Mouse (Mus musculus): ENCODE measurements around the gene Mtmr3. TPM values are rescaled to one million over a fixed set of nuclear protein-coding genes. Genes with fewer than 3 reads are reported as not detected.

The Mtmr3 gene
- polyA plus RNA-seq, 1 experiment from 2014 or later = 49.2 TPM

DNA sequence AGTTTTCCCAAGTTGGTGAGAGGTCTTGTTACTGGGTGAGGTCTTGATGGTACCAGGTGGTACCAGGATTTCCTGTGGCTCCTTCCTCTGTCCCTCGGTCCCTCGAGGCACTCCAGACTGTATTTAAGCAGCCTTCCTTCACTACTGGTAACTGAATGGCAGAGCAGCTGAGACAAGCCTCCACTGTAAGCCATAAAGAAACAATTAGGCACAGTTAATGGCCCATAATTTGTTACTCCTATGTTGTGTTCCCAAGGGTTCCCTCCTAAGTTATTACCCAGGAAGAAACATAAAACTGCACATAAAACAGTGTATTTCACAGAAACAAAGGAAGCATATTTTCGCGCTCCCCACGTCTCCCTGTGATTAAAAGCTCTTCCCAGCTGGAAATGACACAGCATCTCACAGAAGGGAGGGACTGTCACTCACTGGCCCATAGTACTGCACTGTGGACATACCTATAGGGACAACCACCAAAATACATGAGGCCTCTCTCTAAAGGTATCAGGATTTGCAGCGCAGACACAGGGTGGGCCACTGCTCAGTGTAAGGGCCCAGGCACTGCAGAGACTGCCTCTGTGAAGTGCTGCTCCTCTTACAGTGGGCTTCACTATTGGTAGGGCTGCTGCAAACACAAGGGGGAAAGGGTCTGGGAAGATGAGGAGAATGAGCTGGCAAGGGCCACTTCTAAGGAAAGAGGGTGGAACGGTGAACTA is 122.0 kb downstream of the Mtmr3 start:
- no peaks in the 10 kb centered on the region; the same call in 1 of the 2 replicates for H3K4me1 ChIP-seq
- H3K4me3 ChIP-seq = no peak overlapping the region
- H3K27me3 ChIP-seq = no peaks in the 10 kb centered on the region
- H3K27ac ChIP-seq (replicated peaks) = no peak overlapping the region
- H3K9me3 ChIP-seq = no peaks in the 10 kb centered on the region
- no peak for ATAC-seq (ENCODE audit: low FRiP score, low read depth)
- no peak overlapping the region for H3K4me2 ChIP-seq (replicated peaks)
- no peaks in the 10 kb centered on the region for H3K36me3 ChIP-seq
- 82% methylated on average over 7 of the region's 7 CpGs for WGBS
- no peak overlapping the region for H3K9ac ChIP-seq (replicated peaks)

DNA sequence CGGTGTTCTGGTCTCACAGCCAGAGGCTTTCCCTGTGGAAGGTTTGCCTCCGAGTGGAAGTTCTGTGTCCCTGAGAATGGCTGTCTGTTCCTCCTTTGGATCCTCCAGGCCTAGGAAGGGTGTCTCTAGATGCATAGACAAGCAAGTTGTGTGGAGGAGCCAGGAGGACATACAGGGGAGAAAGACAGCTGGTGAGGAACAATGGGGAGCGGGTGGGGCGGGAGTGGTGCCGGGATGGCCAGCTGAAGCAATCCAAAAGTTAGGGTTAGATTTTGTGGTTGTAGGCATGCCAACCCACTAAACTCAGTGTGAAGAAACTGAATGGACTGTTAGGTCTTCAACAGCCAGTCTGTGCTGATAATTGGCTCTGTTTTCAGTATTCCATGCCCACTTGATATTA is 122.9 kb downstream of the Mtmr3 start:
- no peak overlapping the region for H3K27ac ChIP-seq (replicated peaks)
- no peaks in the 10 kb centered on the region; the same call in 1 of the 2 replicates for H3K4me1 ChIP-seq
- H3K9me3 ChIP-seq = no peaks in the 10 kb centered on the region
- no peak overlapping the region for H3K4me2 ChIP-seq (replicated peaks)
- no peak overlapping the region for H3K4me3 ChIP-seq
- H3K9ac ChIP-seq (replicated peaks) = no peak overlapping the region
- ATAC-seq (ENCODE audit: low FRiP score, low read depth) = no peak
- H3K36me3 ChIP-seq = no peaks in the 10 kb centered on the region
- no peaks in the 10 kb centered on the region for H3K27me3 ChIP-seq
- WGBS = 88% methylated on average over 5 of the region's 5 CpGs

DNA sequence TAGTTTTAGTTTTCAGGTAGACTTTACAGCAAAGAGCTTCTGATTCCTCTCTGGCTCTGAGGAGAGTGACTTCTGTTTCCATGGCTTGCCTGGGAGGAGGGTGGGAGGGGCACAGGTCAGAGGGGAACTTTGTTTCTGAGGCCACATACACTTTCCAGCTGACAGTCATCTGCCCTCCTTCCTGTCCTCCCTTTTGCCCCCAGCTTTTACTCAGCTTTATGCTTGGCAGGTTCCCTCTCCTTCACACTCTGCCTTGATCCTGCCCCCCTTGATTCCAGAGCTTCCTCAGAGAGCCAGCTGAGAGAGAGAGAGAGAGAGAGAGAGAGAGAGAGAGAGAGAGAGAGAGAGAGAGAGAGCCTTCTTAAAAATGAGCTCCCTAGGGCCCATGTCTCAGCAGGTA is 123.4 kb downstream of the Mtmr3 start:
- Histone ChIP-seq H3K27ac (replicated peaks) (no peak overlapping the region), H3K9ac (replicated peaks) (no peak overlapping the region), H3K4me1 (no peaks in the 10 kb centered on the region; the same call in 1 of the 2 replicates), H3K4me2 (replicated peaks) (no peak overlapping the region), H3K9me3 (no peaks in the 10 kb centered on the region), H3K36me3 (no peaks in the 10 kb centered on the region), H3K4me3 (no peak overlapping the region), H3K27me3 (no peaks in the 10 kb centered on the region)
- ATAC-seq (ENCODE audit: low FRiP score, low read depth) = no peak

DNA sequence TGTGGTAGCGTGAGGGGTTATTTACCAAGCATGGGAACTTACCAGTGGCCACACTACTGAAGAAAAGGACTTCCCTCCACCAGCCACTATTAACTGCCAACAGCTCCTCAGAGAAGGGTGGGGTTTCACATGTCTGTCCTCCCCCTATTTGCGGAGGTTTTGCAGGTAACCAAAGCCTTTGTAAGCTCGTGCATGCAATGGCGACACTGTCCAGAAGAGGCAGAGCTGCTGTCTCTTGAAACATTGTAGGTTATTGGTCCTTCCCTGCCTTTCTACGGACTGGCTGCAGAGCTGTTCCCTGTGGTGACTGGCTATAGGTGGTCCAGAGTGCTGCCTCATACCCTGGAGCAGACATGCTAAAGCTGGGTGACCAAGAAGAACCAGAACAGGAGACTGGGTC is 125.6 kb downstream of the Mtmr3 start:
- Histone ChIP-seq H3K4me1 (no peaks in the 10 kb centered on the region; the same call in 1 of the 2 replicates), H3K4me3 (no peak overlapping the region), H3K27me3 (no peaks in the 10 kb centered on the region), H3K9me3 (no peaks in the 10 kb centered on the region), H3K36me3 (no peaks in the 10 kb centered on the region), H3K4me2 (replicated peaks) (no peak overlapping the region), H3K27ac (replicated peaks) (no peak overlapping the region), H3K9ac (replicated peaks) (no peak overlapping the region)
- 69% methylated on average over 5 of the region's 5 CpGs for WGBS
- no peak for ATAC-seq (ENCODE audit: low FRiP score, low read depth)

DNA sequence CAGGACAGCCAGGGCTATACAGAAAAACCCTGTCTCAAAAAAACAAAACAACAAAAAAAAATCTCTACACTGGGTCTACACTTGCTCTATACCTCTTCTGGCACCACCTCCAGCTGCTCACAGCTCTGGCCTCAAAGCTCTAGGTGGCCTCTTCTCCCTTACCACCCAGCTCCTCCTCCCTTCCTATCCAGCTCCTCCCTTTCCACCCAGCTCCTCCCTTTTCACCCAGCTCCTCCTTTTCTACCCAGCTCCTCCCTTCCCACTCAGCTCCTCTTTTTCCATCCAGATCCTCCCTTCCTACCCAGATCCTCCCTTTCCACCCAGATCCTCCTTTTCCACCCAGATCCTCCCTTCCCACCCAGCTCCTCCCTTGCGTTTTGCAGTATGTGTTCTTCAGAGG is 127.2 kb downstream of the Mtmr3 start:
- WGBS = 100% methylated on average over 1 of the region's 1 CpGs
- no peak overlapping the region for H3K9ac ChIP-seq (replicated peaks)

DNA sequence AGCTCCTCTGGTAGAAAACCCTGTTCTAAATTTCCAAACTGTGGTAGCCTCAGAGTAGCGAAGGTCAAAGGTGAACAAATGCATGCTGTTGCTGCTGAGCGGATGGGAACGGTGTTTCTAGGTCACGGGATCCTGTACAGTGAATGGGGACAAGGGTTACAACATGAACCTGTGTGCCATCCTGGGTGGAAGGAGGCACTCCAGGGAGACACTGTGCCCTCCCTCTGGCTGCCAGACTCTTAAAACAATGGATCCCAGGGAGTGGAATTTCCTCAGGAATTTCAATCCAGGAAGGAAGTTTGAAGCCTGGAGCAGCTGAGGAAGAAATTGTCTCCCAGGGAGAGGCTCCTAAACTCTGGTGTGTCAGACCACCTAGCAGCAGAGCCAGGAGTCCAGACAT is 128.5 kb downstream of the Mtmr3 start:
- Histone ChIP-seq H3K4me2 (replicated peaks) (no peak overlapping the region), H3K9ac (replicated peaks) (no peak overlapping the region), H3K36me3 (no peaks in the 10 kb centered on the region), H3K4me3 (no peak overlapping the region), H3K9me3 (no peaks in the 10 kb centered on the region), H3K27me3 (no peaks in the 10 kb centered on the region), H3K27ac (replicated peaks) (no peak overlapping the region), H3K4me1 (no peaks in the 10 kb centered on the region)
- 63% methylated on average over 4 of the region's 4 CpGs for WGBS
- ATAC-seq (ENCODE audit: low FRiP score, low read depth) = no peak

More for the DNA sequence above, 127.2 kb downstream of the Mtmr3 start:
- H3K4me1 ChIP-seq = no peaks in the 10 kb centered on the region; the same call in 1 of the 2 replicates
- no peak for ATAC-seq (ENCODE audit: low FRiP score, low read depth)
- H3K4me2 ChIP-seq (replicated peaks) = no peak overlapping the region
- no peak overlapping the region for H3K27ac ChIP-seq (replicated peaks)
- no peak overlapping the region for H3K4me3 ChIP-seq
- no peaks in the 10 kb centered on the region for H3K36me3 ChIP-seq
- no peaks in the 10 kb centered on the region for H3K9me3 ChIP-seq
- H3K27me3 ChIP-seq = no peaks in the 10 kb centered on the region

DNA sequence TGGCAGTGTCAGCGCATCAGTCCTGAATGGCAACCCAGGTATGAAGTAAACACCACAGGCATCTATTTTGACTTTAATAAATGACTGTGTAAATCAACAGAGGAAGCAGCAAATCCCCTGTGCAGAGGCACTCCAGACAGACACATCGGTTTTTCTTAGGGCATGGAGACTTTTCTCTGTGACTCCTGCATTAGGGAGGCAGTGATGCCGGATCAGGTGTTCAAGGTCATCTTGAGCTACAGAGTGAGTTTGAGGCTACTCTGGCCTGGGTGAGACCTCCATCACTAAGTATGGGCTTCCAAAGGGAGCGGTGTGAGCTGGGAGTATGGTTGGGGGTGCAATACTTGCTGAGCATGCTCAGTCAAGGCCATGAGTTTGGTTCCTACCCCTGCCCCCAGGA is 130.0 kb downstream of the Mtmr3 start:
- H3K9ac ChIP-seq (replicated peaks) = no peak overlapping the region
- H3K36me3 ChIP-seq = no peaks in the 10 kb centered on the region
- H3K4me2 ChIP-seq (replicated peaks) = no peak overlapping the region
- no peaks in the 10 kb centered on the region for H3K4me1 ChIP-seq
- no peak for ATAC-seq (ENCODE audit: low FRiP score, low read depth)
- no peak overlapping the region for H3K27ac ChIP-seq (replicated peaks)
- WGBS = 93% methylated on average over 4 of the region's 4 CpGs
- no peaks in the 10 kb centered on the region for H3K27me3 ChIP-seq
- H3K4me3 ChIP-seq = no peak overlapping the region
- H3K9me3 ChIP-seq = no peaks in the 10 kb centered on the region

DNA sequence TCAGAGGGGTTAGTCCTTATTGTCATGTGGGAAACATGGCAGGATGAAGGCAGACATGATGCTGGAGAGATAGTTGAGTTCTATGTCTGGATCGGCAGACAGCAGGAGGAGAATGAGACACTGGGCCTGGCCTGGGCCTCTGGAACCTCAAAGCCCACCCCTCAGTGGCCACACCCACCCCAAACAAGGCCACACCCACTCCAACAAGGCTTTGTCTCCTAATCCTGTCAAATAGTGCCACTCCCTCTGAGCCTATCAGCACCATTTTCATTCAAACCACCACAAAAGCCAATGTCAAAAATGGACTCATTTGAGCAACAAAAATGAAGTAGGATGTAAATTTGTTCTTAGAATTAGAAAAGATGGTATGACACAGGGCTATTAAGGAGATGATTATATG is 130.5 kb downstream of the Mtmr3 start:
- H3K36me3 ChIP-seq = no peaks in the 10 kb centered on the region
- no peak overlapping the region for H3K4me2 ChIP-seq (replicated peaks)
- no peak for ATAC-seq (ENCODE audit: low FRiP score, low read depth)
- H3K27me3 ChIP-seq = no peaks in the 10 kb centered on the region
- 91% methylated on average over 1 of the region's 1 CpGs for WGBS
- no peak overlapping the region for H3K9ac ChIP-seq (replicated peaks)
- H3K9me3 ChIP-seq = no peaks in the 10 kb centered on the region
- H3K4me3 ChIP-seq = no peak overlapping the region
- H3K27ac ChIP-seq (replicated peaks) = no peak overlapping the region
- no peaks in the 10 kb centered on the region for H3K4me1 ChIP-seq

DNA sequence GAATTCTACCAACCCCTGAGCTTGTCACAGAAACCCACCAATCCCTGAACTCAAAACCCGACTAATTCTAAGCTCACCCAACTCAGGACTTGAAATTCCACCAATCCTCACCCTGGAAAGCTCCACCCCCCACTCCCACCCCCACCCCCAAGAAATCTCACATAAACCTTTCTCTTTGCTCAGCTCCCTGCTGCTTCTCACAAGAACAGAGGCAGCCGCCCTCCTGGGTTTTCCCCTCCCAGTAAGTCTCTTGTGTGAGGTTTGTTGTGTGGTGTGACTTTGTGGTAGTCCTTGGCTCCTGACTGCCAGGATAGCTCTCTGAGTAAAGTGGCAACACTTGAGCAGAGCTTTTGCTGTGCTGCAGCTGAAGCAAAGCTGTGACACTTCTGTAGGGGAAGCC is 131.8 kb downstream of the Mtmr3 start:
- H3K4me3 ChIP-seq = no peak overlapping the region
- H3K9me3 ChIP-seq = no peaks in the 10 kb centered on the region
- no peak overlapping the region for H3K27ac ChIP-seq (replicated peaks)
- H3K4me1 ChIP-seq = no peaks in the 10 kb centered on the region
- no peak for ATAC-seq (ENCODE audit: low FRiP score, low read depth)
- H3K36me3 ChIP-seq = no peaks in the 10 kb centered on the region
- H3K9ac ChIP-seq (replicated peaks) = no peak overlapping the region
- no peaks in the 10 kb centered on the region for H3K27me3 ChIP-seq
- H3K4me2 ChIP-seq (replicated peaks) = no peak overlapping the region
- 38% methylated on average over 2 of the region's 2 CpGs for WGBS

DNA sequence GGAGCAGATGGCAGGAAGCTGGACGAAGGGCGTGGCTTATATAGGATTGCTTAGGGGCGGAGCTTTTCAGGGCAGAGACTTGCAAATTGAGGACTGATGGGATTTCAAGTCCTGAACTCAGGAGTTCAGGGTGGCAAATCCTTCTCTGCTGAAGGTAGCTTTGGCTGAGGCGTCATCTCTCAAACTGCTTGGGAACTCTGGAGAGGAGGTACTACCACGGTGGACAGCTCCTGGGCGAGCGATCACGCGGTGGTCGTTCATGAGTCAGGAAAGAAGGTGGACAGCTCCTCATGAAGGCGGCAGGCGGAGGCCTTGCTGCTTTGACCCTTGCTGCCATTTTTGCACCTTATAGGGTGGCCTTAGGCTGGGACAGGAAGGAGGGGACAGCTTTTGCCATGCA is 133.5 kb downstream of the Mtmr3 start:
- no peaks in the 10 kb centered on the region for H3K9me3 ChIP-seq
- no peaks in the 10 kb centered on the region for H3K36me3 ChIP-seq
- ATAC-seq (ENCODE audit: low FRiP score, low read depth) = no peak
- no peak overlapping the region for H3K9ac ChIP-seq (replicated peaks)
- H3K27me3 ChIP-seq = no peaks in the 10 kb centered on the region; the same call in 1 of the 2 replicates
- H3K4me2 ChIP-seq (replicated peaks) = no peak overlapping the region
- WGBS = 36% methylated on average over 12 of the region's 12 CpGs
- no peak overlapping the region for H3K4me3 ChIP-seq
- H3K4me1 ChIP-seq = no peaks in the 10 kb centered on the region
- no peak overlapping the region for H3K27ac ChIP-seq (replicated peaks)

DNA sequence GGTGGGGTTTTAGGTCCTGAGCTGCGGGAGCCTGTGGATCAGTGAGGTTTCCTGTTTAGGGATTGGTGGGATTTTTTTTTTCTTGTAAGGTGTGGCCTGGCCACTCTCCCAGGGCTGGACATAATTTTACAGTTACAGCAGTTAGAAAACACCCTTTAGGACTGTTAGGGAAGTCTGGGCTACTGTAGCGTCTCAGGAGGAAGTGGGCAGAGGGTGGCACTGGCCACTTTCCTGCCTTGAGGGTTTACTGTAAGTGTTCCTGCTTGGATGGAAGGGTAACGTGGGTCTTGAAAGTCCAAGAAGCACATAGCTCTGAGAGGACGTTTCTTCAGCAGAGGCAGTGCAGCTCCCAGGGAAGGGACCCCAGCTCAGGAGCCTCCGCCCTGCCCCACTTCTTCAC is 134.0 kb downstream of the Mtmr3 start:
- Histone ChIP-seq H3K4me3 (no peak overlapping the region), H3K9me3 (no peaks in the 10 kb centered on the region), H3K9ac (replicated peaks) (no peak overlapping the region), H3K4me1 (no peaks in the 10 kb centered on the region), H3K4me2 (replicated peaks) (no peak overlapping the region), H3K27me3 (no peaks in the 10 kb centered on the region; the same call in 1 of the 2 replicates), H3K36me3 (no peaks in the 10 kb centered on the region), H3K27ac (replicated peaks) (no peak overlapping the region)
- WGBS = 64% methylated on average over 5 of the region's 5 CpGs
- no peak for ATAC-seq (ENCODE audit: low FRiP score, low read depth)

DNA sequence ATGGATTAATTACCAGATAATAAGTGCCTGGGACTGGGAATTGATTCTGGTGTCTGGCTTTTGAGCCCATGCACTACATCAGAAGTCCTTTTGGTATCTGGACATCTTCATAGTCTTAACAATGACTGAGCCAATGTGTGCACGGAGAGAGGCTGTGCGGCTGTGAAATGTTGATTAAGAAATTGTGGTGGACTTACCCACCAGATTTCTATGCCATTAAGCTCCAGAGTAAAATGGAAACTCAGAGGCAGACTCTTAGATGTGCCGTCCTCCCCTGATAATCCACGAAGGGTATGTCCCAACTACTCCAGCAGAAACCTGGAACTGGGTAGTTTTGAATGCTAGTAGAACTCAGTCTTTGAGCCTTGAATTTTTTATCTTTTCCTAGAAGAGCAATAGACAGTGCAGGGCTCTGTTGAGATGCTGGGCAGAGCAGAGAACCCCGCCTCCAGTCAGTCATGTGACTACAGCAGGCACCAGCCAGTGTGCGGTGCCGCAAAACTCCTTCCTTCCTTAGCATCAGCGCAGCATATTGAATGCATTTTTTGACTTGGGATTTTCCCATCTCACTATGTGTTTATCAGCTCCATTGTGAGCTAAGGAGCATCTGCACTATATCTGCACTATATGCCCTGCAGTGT is 139.6 kb downstream of the Mtmr3 start:
- no peaks in the 10 kb centered on the region for H3K4me1 ChIP-seq
- H3K36me3 ChIP-seq = no peaks in the 10 kb centered on the region
- no peak overlapping the region for H3K4me2 ChIP-seq (replicated peaks)
- WGBS = 75% methylated on average over 8 of the region's 8 CpGs
- H3K27ac ChIP-seq (replicated peaks) = no peak overlapping the region
- ATAC-seq (ENCODE audit: low FRiP score, low read depth) = no peak
- no peak overlapping the region for H3K4me3 ChIP-seq
- no peak overlapping the region for H3K9ac ChIP-seq (replicated peaks)
- H3K9me3 ChIP-seq = no peaks in the 10 kb centered on the region
- no peaks in the 10 kb centered on the region; the same call in 1 of the 2 replicates for H3K27me3 ChIP-seq
